ENCODE assay signal across 14 mouse cellular contexts in the genomic region with DNA sequence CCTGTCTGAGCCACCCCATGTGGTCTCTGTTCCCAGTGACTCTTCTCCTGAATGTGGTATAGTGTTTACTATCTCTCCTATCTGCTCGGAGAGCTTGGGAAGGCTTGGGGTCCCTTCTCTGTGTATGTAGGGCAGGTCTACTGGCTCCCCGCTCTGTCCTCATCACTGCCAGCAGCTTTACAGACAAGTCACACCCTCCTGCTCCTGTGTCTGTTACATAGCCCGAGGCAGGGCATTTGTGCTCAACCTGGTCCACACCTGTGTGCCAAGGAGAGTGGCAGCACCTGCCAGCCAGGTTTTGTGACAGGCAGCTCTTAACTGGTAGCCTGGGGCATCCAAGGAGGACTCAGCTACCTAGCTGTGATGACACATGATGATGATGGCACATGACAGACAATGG.
"Had no signal": no experiment of that assay in that cellular context is flagged by ENCODE, and none has a peak within 500 bp of the region (broad histone marks: within the 10 kb centered on the region; RNA-seq: fewer than 3 reads in every experiment).

No protein-coding gene starts in this region.

- H3K4me1 ChIP-seq: liver, embryonic 13.5 days had no signal

- H3K9me3 ChIP-seq: liver, embryonic 13.5 days; midbrain, embryonic 15.5 days; neural tube, embryonic 12.5 days; neural tube, embryonic 15.5 days had no signal

- ATAC-seq: midbrain, embryonic 15.5 days had no signal

- DNase-seq: kidney, postnatal 25 days; layer of hippocampus, adult 9-11 months; liver, embryonic 13.5 days; lung, adult 2 months; lung, postnatal 14 days; lung, postnatal 4 days; retina, postnatal 1 day; thymus, adult 18-20 months; thymus, postnatal 4 days had no signal

- H3K4me3 ChIP-seq: layer of hippocampus, adult 2 months; liver, embryonic 13.5 days; midbrain, embryonic 15.5 days; neural tube, embryonic 12.5 days; neural tube, embryonic 15.5 days had no signal

- H3K27ac ChIP-seq: layer of hippocampus, adult 2 months; liver, embryonic 13.5 days; midbrain, embryonic 15.5 days; neural tube, embryonic 12.5 days; neural tube, embryonic 15.5 days had no signal

- H3K9ac ChIP-seq: liver, embryonic 13.5 days; midbrain, embryonic 15.5 days; neural tube, embryonic 12.5 days; neural tube, embryonic 15.5 days had no signal

- H3K27me3 ChIP-seq: liver, embryonic 13.5 days; midbrain, embryonic 15.5 days; neural tube, embryonic 12.5 days; neural tube, embryonic 15.5 days had no signal

- H3K4me2 ChIP-seq: liver, embryonic 13.5 days; midbrain, embryonic 11.5 days; midbrain, embryonic 15.5 days; neural tube, embryonic 12.5 days; neural tube, embryonic 15.5 days had no signal
